Mouse (Mus musculus) spleen, embryonic (tissue): ENCODE measurements around the gene Sept9.

Source experiments
- CTCF ChIA-PET: fragments of 350-600 bp; sonication (Branson Sonifier 250); formaldehyde crosslinking; loops from one replicate; lab custom pipeline; 2022; lab: Charles Lee

Gene Sept9

DNA sequence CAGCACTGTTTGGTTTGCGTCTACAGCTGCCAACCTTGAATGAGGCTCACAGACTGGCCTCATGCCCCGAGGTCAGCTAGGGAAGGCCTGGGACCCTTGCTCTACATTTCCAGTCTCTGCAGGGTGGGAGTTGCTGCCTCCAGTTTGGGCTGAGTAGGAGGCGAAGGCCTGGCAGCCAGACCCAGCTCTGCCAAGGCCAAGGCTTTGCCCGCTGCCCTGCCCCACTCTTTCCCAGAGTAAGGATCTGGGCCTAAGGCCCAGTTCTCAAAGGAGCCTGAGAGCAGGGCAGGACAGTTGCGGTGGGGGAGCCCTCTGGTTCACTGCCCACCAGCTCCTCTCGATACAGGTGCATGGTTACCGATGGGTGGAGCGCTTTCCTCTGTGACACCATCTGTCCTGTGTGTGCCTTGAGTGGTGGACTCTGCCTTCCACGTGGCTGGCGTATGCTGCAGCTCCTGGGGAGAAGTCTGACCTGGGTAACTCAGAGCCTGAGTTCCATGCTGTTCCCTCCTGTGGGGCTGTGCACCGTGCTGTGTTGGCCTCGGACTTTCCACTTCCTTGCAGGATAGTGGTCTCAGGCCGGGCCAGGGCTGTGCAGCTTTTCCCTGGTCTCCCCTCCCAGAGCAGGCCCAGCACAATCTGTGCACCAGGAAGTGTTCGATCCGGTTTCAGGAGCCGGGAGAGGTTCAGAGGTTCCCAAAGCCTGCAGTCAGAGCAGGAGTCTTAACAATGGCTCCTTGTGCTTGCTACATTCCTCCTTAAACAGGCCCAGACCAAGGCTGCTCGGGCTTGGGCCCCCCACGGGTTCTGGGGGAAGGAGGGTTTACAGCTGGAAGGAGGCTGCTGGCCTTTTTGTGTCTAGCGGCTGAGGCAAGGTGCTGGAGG, 85.5 kb downstream of the Sept9 start:
- CTCF ChIA-PET, result interaction anchor here (0.6 kb wide), 1 partner anchor 1546 kb away, joined by 7 read pairs; no protein-coding TSS in a partner anchor

DNA sequence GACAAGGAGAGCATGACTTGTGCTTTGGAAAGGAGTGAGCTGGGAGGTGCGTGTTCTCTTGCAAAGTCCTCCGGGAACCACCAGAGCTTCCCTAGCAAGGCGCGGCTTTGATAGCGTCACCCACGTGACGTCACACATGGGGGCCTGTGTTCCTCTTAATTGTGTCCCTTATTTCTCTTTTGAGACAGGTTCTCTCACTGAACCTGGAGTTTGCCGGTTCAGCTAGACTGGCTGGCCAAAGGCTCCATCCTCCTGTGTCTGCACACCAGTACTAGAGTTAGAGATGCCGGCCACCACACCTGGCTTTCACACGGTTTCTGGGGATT, 86.1 kb downstream of the Sept9 start:
- CTCF ChIA-PET, result interaction anchor here (0.6 kb wide), 1 partner anchor 926 kb away, joined by 5 read pairs; no protein-coding TSS in a partner anchor

DNA sequence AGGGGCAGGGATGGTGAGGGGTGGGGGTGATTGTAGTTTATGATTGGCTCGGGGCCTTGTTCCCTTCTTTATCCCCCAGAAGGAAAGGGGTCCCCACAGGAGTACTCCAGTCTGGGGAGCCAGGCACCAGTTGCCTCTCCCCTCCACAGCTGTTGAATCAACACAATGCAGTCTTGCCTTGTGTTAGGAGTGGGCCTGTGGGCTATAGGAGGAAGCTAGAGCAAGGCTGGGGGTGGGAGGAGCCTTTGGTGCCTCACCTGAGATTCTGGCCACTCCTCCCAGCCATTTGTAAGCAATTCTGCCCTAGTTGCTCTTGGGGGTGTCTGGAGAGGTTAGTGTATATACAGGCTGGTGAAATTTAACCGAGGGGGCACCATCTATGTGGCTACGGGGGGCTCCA, 88.3 kb downstream of the Sept9 start:
- CTCF ChIA-PET, result interaction anchor here (0.6 kb wide), 1 partner anchor 55 kb away, joined by 4 read pairs; no protein-coding TSS in a partner anchor

DNA sequence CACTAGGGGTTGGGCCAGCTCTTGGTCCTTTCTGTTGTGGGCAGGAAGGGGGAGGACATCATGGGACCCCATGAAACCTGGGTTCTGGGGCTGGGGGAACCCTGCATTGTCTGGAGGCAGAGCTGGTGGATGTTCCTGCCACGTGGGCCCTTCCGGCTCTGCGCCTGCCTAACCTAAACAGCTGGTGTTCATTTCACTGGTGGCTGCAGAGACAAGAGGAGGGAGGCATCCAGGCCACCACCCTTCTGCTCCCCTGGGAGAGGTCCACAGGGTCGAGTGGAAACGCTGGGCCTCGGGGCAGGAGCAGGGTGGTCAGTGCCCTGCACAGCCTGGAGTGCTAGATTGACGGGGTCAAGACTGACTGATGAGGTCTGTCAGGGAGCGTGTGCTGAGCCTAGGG, 89.3 kb downstream of the Sept9 start:
- CTCF ChIA-PET, result no interaction called here

DNA sequence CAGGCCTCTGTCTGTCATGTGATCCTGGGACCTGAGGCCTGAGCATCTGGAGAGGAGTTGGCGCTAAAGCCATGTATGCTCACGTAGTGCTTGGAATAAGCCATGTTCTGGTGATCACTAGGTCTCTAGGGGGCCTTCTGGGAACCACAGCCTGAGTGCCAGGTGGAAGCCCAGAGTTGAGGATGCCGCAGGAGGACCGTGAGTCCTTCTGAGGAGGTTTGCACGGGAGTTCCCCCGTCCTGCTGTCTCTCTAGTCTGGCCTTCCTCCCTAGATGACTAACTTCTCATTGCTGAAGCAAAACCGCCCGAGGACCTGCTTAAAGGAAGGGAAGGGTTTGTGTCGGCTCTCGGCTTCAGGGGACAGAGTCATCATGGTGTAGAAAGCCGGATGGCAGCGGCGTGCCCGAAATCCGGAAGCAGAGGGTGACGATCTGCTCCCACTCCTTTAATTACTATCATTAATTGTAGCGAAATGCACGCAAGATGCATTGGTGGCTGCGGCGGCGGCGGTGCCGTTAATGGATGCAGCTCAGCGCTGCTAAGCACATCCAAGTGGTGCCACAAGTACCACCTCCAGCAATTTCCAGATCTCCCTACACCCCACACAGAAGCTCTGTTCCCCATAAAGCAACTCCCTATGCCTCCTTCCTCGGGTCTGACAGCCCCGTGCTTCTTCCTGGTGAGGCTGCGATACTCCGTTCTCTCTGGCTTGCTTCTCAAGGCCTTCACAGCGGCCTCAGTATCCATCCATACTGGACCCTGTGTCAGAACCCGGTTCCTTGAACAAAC, 92.0 kb downstream of the Sept9 start:
- CTCF ChIA-PET, result no interaction called here

DNA sequence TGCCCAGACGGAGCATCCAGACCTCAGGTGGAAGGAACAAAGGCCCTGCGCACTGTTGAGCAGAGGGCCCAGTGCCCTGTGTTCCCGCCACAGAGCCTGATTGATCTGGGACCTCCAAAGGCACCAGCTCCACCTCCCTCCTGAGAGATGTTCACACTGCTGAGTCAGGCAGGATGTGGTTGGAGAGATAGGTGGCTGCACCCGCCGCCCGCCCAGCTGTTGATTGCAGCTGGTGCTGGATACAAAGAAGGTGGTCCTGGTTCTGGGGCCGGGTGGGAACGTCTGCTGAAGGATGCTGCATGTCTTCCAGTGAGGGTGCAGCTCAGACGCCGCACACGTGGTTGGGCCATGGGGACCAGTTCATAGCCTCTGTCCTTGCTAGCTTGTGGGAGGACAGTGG, 93.0 kb downstream of the Sept9 start:
- CTCF ChIA-PET, result no interaction called here

DNA sequence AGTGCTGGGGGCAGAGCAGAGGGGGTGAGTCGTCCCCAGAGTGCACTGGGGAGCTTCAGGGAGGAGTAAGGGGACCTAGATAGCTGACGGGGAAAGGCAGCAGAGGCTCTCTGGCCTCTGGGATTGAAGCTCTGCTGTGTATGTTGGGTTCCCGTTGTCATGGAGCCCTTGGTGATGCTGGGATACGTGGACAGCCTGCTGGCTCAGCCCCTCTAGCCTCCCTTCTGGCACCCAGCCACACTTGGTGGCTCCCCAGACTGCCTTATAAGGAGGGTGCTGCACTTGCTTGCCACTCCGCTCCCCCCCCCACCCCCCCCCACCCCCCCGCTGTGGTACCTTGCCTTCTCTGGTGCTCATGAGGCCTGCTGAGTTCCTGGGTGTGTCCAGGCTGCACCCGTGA, 95.8 kb downstream of the Sept9 start:
- CTCF ChIA-PET, result interaction anchor here (0.6 kb wide), 1 partner anchor 444 kb away, joined by 3 read pairs; no protein-coding TSS in a partner anchor

- CTCF ChIA-PET, result interaction anchor here (0.5 kb wide), 1 partner anchor 500 kb away, joined by 3 read pairs; no protein-coding TSS in a partner anchor
These were observed 96.6 kb downstream of the Sept9 start for GRCm38 (mm10) chr11:117296116-117296499.

DNA sequence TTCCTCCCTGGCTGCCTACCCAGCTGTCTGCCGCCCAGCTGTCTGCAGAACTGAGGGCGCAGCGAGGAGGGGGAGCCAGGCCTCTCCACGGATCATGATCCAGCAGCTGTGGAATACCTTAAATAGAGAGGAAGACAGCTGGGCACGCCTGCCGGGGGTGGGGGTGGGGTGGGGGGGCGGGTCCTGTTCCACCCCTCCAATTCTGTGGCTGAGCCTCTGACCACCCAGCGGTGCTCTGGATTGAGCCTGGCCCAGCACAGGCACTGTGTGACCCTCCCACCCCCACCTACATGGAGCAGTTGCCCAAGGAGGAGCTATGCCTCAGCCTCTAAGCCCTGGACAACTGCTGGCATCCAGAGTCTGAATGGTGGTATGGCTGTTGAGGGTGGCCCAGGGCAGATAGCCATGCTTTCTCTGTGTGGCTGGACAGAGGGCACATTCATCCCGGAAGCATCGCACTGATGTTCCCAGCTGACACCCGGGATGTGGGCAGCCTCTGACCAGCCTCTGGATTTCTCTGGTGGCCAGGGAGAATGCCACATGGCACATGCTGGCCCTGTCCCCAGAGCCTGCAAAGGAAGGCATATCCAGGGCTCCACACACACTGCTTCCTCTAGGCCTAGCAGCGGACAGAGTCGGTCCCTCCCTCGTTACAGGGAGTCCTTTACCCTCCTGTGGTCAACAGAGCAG, 97.2 kb downstream of the Sept9 start:
- CTCF ChIA-PET, result interaction anchor here (0.5 kb wide), 1 partner anchor 500 kb away, joined by 3 read pairs; no protein-coding TSS in a partner anchor

GRCm38 (mm10) chr11:117297190-117297829, 97.8 kb downstream of the Sept9 start:
- CTCF ChIA-PET, result interaction anchor here (0.7 kb wide), 1 partner anchor 12 kb away, joined by 4 read pairs; no protein-coding TSS in a partner anchor

GRCm38 (mm10) chr11:117299741-117300140, 100.3 kb downstream of the Sept9 start:
- CTCF ChIA-PET, result interaction anchor here (0.7 to 3.7 kb wide), 3 partner anchors 59 to 62 kb away, joined by 3 to 19 read pairs (median 4); no protein-coding TSS in a partner anchor

DNA sequence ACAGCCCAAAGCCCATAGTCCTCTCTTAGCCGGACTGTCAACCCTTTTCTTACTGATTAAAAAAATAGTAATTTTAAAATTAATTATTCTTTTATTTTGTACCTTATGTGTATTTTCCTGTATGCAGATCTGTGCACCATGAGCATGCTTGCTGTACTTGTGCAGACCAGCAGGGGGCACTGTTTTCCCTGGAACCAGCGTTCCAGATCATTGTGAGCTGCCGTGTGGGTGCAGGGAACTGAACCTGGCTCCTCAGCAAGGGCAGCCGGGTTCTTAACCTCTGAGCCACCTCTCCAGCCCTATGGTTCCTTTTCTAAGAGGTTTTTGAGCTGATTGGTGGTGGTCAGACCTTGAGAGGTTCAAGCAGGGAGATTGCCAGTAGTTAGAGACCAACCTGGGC, 101.3 kb downstream of the Sept9 start:
- CTCF ChIA-PET, result interaction anchor here (0.6 to 3.7 kb wide), 3 partner anchors 9 to 63 kb away, joined by 3 to 19 read pairs (median 4); no protein-coding TSS in a partner anchor

DNA sequence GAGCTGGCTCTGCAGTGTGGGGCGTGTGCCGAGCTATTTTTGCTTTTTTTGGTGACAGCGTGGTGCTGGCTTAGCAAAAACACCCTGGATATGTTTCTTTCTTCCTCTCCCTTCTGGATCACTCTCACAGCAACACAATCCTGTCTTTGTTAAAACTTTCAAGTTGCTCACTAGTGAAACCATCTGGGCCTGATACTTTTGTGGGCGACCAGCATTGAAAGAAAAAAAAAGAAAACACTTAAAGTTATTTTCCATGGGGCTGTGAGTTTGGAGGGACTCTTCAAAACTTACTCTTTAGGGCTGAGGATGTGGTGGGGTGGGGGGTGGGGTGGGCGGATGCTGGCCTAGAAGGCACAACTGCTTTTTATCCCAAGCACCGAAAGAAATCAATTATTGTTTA, 102.3 kb downstream of the Sept9 start:
- CTCF ChIA-PET, result interaction anchor here (3.7 kb wide), 1 partner anchor 58 kb away, joined by 19 read pairs; no protein-coding TSS in a partner anchor

DNA sequence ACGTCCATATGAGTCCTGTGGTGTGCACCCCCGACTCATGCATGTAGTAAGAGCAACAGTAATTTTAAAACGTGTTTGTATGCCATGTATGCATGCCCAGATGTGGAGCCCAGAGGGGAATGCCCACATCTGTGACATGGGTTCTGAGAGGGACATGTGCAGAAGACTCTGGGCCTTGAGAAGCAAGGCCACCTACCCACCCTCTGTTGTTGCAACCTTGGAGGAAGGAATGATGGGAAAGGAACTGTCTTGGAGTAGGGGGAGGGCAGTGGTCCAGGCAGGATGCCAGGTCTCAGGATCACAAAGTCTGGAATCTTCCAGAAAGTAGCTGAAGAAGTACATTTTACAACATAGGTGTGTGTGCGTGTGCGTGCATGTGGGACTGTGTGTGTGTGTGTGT, 102.9 kb downstream of the Sept9 start:
- CTCF ChIA-PET, result no interaction called here

GRCm38 (mm10) chr11:117305509-117306188, 106.2 kb downstream of the Sept9 start:
- CTCF ChIA-PET, result interaction anchor here (1.1 kb wide), 1 partner anchor 54 kb away, joined by 5 read pairs; no protein-coding TSS in a partner anchor

GRCm38 (mm10) chr11:117306311-117307088, 107.0 kb downstream of the Sept9 start:
- CTCF ChIA-PET, result interaction anchor here (1.1 kb wide), 1 partner anchor 53 kb away, joined by 5 read pairs; no protein-coding TSS in a partner anchor

DNA sequence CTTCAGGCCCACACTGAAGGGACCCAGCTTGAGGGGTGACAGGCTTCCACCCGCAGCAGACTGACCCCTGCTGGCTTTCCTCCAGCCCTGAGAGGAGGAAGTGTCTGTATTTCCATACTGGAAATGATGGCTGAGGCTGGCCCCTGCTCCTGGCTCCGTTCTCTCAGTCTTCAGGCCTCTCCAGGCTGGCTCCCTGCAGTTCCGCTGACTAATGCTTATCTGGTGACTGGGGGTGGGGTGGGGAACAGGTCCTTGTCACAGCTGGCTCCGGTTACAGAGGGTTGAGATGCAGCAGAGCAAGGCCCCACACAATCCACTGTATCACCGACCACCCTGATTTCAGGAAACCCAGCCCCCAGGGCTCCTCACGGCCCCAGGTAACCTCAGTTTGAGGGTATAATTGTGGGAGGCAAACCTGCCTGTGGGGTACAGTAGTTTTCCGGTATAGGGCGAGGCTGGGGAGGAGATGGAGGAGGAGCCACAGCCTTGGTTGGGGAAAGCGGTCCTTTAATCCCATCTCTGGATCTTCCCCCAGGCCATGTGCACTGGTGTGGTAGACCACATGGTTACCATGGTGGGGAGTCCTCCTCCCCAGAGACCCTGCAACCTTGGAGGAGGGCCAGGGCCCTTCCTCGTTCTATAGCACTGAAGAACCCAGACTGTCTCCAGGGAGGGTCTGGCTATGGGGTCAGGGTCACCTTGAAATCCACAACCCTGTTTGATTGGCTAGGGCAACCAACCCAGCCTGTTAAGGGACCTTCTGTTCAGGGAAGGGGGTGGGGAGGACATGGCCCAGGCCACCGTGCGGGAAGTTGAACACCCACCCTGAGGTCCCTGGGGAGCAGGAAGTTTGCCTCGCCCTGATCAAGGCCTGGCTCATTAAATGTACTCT, 108.7 kb downstream of the Sept9 start:
- CTCF ChIA-PET, result interaction anchor here (0.7 kb wide), 1 partner anchor 69 kb away, joined by 3 read pairs; no protein-coding TSS in a partner anchor
